Mouse (Mus musculus) liver, adult (tissue): ENCODE data around the gene Tmem163.

Experiments
- GATA4 ChIP-seq: IDR thresholded peaks from 2 replicates; pipeline ENCODE4 v1.6.1; 2014; ENCODE audit warnings: mild to moderate bottlenecking, low read length; ENCODE audit not compliant: insufficient replicate concordance

Tmem163 gene

GRCm38 (mm10) chr1:127667110-127667860 lies 12.1 kb downstream of the Tmem163 start:
- no peak for TF ChIP-seq GATA4

GRCm38 (mm10) chr1:127666221-127666620 lies 13.1 kb downstream of the Tmem163 start:
- TF ChIP-seq GATA4 = no peak

DNA sequence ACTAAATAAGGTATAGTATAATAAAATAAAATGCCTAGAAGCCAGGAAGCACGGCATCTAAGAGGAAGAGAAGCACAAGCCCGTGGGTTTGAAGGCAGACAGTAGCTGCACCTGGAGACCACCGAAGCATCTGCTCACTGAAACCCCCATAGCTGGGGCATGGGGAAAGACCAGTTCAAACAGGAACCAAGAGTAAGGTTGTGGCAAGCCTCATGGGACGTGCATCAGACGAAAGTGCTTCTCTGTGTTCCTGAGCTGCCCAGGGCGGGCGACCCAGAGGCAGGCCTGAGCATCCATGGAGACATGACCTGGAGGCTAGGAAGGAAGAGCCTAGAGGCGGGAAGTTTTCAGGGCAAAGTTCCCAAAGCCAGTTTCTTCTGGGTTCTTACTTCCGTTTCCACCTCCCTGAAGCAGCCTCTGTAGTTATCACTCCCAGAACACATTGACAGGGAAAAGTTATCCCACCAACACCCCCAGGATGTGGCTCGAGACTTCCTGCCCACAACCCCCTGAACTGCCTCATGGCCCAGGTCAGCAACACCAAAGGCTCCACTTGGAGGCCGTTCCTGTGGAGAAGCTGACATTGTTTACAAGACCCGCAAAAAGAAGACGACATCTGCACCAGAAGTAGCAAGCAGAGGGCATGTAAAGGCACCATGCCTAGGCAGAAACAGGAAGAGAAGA lies 16.8 kb downstream of the Tmem163 start:
- no peak for TF ChIP-seq GATA4

GRCm38 (mm10) chr1:127661118-127662012 lies 18.0 kb downstream of the Tmem163 start:
- no peak for TF ChIP-seq GATA4

GRCm38 (mm10) chr1:127651564-127651963 lies 27.8 kb downstream of the Tmem163 start:
- TF ChIP-seq GATA4 = no peak

DNA sequence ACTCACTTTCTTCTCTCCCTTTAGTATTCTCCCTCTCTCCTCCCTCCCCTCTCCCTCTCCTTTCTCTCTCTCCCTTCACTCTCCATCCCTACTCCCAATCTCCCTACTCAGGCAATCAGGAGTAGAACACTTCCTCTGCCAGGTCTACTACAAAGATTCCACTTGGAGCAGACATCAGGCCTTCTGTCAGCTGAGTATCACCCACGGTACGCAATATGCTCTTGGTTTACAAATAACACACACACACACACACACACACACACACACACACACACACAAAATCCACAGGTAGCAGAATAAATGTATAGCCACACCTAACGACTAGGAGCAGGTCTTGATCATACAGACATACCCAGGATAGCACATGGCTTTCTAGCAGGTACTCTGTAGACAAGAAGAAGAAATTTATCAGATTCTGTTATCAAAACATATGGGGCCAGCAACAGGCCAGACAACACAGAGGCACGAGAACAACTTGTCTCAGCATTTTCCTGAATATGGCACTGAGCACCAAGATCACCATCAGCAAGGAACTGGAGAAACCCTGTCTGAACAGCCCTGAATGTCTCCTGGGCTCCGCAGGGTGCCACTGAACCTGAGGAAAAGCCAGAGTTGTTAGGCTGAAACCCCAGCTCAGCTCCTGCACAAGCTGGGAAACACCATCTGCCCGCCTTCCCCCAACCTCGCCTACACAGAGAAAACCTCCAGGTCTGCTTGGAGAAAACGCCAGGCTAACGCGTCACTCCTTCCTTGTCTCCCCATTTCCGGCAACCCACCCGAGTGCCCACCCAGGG lies 36.2 kb downstream of the Tmem163 start:
- no peak for TF ChIP-seq GATA4

GRCm38 (mm10) chr1:127637917-127638316 lies 41.4 kb downstream of the Tmem163 start:
- no peak for TF ChIP-seq GATA4

DNA sequence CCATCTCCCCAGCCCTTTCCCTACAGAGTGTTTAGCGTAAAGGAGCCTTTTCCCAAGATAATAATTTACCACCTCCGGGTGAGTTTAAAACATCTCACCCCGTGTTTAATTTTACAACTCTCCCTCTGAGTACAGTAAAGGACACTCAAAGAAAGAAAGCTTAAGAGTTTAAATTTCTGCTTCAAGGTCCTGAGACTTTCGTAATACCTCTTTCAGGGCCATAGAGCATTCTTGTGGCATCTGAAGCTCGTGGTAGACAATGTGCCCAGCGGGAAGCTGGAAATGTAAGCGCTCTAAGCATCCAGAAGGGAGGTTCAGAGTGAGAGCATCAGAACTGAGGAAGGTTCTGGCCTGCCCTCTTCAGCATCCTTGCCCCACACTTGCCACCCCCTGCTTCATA lies 52.2 kb downstream of the Tmem163 start:
- TF ChIP-seq GATA4 = no peak

DNA sequence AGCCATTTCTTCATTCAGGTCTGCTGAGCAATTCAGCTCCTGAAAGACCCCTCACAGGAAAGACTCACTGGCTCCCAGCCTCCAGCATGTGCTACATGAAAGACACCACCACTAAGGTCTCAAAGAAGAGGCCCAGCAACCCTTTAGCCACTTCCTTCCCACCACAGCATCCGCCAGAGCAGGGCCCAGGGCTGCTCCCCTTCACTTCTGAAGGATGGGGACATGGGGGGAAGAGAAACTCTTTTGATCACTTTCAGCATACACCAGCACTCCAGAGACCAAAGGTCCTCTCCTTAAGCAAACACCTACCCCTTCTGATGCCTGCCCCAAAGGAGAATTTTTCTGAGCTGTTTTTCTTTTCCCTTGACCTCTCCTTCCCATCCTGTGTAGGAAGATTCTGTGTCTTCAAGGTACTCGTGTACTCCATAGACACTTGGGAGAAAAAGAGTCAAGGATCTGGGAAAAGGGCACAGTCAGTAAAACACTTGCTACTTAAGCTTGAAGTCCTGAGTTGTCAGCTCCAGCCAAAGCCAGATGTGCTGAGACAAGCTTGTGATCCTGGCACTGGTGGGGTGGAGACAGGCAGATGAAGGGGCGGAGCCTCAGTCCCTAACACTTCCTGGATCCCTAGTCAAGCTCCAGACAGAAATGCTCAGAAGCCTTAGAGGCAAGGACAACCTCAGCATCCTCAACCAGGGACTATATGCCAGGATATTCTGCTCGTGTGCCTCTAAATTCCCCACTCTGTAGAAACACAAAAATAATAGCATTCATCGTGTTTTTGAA lies 53.6 kb downstream of the Tmem163 start:
- no peak for TF ChIP-seq GATA4

DNA sequence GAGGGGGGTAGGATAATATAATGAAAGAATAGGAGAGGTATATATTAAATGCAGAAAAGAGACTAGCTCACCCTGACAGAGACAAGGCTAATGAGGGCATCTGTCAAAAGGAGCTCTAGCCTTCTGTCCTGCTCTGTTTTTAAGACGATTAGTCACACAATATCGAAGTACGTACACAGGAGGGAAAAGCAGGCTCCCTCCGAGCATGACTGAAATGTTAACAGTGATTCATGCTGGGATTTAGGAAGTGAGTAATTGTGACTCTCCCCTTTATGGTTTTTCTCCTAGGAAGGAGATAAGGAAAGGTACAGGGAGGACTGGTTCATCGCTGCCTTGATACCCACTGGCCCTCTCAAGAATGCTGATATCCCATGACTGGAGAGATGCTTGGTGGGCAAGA lies 57.0 kb downstream of the Tmem163 start:
- no peak for TF ChIP-seq GATA4

- TF ChIP-seq GATA4 = no peak
Observed at GRCm38 (mm10) chr1:127619036-127619435, 60.3 kb downstream of the Tmem163 start.

- TF ChIP-seq GATA4 = no peak
Observed at GRCm38 (mm10) chr1:127610378-127610777, 69.0 kb downstream of the Tmem163 start.

- no peak for TF ChIP-seq GATA4
Observed at GRCm38 (mm10) chr1:127609814-127610213, 69.5 kb downstream of the Tmem163 start.

DNA sequence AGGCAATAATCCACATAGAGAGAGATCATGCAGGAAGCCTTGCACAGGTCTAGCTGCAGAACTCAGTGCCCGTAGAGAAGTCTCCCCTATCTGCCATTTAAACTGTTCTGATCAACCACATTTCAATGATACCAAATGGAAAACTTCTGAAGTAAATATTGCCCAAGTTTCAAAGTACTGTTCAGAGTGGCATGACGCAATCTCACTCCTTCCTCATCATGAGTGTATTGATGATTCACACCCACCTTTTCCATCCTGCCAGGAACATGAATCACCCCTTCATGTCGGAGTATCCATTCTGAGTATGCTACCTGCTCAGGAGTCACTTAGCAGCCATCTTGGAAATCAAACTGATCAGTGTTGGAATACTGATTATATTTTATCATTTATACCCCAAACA lies 71.0 kb downstream of the Tmem163 start:
- TF ChIP-seq GATA4 = no peak
